Mouse (Mus musculus) heart, embryonic 15.5 days (tissue): ENCODE data around the gene Med12l. TPM values are rescaled to one million over a fixed set of nuclear protein-coding genes. Genes with fewer than 3 reads are reported as not detected.
A peak's percentile ranks its signal among the peaks of the same experiment; 100 is the strongest.
"Not testable (repeated sequence)": the region's sequence is repeated elsewhere in the genome, so short reads cannot be mapped to it uniquely, and the experiment has no call there.

Source experiments
- ATAC-seq: fragments of 200-750 bp; cut with Nextera tagmentation; replicated peaks from 2 replicates; pipeline ENCODE4 v1.8.0; 2017; ENCODE audit warnings: low read depth, moderate TSS enrichment; ENCODE audit not compliant: insufficient number of reproducible peaks, insufficient read depth, low FRiP score
- H3K27ac ChIP-seq: fragments of 300-500 bp; sonication (generic); 2 replicates; pipeline ENCODE4 v1.5.1; 2015; ENCODE audit warnings: mild to moderate bottlenecking, inconsistent platforms
- H3K27me3 ChIP-seq: fragments of 300-500 bp; sonication (generic); 2 replicates; pipeline ENCODE4 v1.6.1; 2015; ENCODE audit warnings: inconsistent platforms
- H3K36me3 ChIP-seq: fragments of 300-500 bp; sonication (generic); 2 replicates; pipeline ENCODE4 v1.6.1; 2015; ENCODE audit warnings: mild to moderate bottlenecking, inconsistent platforms
- H3K4me1 ChIP-seq: fragments of 300-500 bp; sonication (generic); replicated peaks from 2 replicates; pipeline ENCODE4 v1.6.1; 2015; ENCODE audit warnings: inconsistent platforms
- H3K4me2 ChIP-seq: fragments of 300-500 bp; sonication (generic); 2 replicates; pipeline ENCODE4 v1.6.1; 2015; ENCODE audit warnings: inconsistent platforms, mild to moderate bottlenecking, moderate library complexity
- H3K4me3 ChIP-seq: fragments of 300-500 bp; sonication (generic); 2 replicates; pipeline ENCODE4 v1.5.1; 2015; ENCODE audit warnings: mild to moderate bottlenecking, inconsistent platforms
- H3K9ac ChIP-seq: fragments of 300-500 bp; sonication (generic); 2 replicates; pipeline ENCODE4 v1.6.1; 2015; ENCODE audit warnings: mild to moderate bottlenecking, inconsistent platforms
- H3K9me3 ChIP-seq: fragments of 300-500 bp; sonication (generic); replicated peaks from 2 replicates; pipeline ENCODE4 v1.6.1; 2016; ENCODE audit warnings: inconsistent platforms
- WGBS: fragments of 180-500 bp; shearing (Covaris S2); methylation state at CpG from one replicate; pipeline ENCODE4 v1.1.7; 2015; ENCODE audit warnings: mixed read lengths; 5-methylcytosine and 5-hydroxymethylcytosine counted together
- polyA plus RNA-seq: library from polyadenylated mRNA; unstranded; fragments of >200 nt; fragmentation: Nextera tagmentation; extraction: Ambion mirVana; gene quantifications from 2 replicates; pipeline ENCODE4 v1.2.1, GENCODE M21; 2015

Gene Med12l
- polyA plus RNA-seq, 1 experiment from 2014 or later = 2.8 TPM

GRCm38 (mm10) chr3:59128681-59129080 is 123.1 kb downstream of the Med12l start:
- Histone ChIP-seq H3K4me1 (peaks cover 25% of the 10 kb centered on the region), H3K4me3 (no peak overlapping the region), H3K36me3 (no peaks in the 10 kb centered on the region), H3K27ac (no peak overlapping the region), H3K27me3 (no peaks in the 10 kb centered on the region), H3K9me3 (no peaks in the 10 kb centered on the region), H3K9ac (no peak overlapping the region), H3K4me2 (no peak overlapping the region)
- WGBS = 83% methylated on average over 20 of the region's 20 CpGs
- no peak for ATAC-seq

- Histone ChIP-seq H3K9me3 (no peaks in the 10 kb centered on the region), H3K27ac (no peak overlapping the region), H3K4me3 (no peak overlapping the region), H3K27me3 (no peaks in the 10 kb centered on the region), H3K9ac (no peak overlapping the region), H3K4me1 (peaks cover 25% of the 10 kb centered on the region), H3K36me3 (no peaks in the 10 kb centered on the region), H3K4me2 (no peak overlapping the region)
- ATAC-seq = no peak
- WGBS = 76% methylated on average over 3 of the region's 3 CpGs
Measured at GRCm38 (mm10) chr3:59129547-59129946, 123.9 kb downstream of the Med12l start.

DNA sequence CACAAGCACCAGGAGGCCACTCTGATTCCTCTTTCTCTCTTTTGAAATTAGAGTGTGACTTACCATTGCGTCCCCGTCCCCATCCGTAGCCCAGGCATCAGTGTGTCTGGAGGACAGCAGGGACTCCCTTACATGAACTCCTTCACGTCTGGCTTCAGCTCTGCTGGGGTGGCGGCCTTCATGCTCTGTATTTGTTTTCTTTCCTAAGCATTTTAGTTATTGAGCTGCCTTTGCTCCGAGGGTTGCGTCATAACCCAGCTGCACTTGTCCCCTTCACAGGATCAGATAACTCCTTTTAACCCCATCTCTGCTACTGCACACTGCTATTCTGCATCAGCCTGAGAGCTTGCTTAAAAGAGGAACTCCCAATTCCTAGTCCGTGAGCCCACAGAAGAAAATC is 124.8 kb downstream of the Med12l start:
- H3K4me2 ChIP-seq = peak overlapping the region; percentile 15; the same call in 1 of the 2 replicates
- peaks cover 20% of the 10 kb centered on the region for H3K4me1 ChIP-seq
- H3K27ac ChIP-seq = peak overlapping the region; percentile 17; the same call in 1 of the 2 replicates
- H3K4me3 ChIP-seq = no peak overlapping the region
- ATAC-seq = no peak
- no peaks in the 10 kb centered on the region for H3K36me3 ChIP-seq
- no peaks in the 10 kb centered on the region for H3K27me3 ChIP-seq
- 47% methylated on average over 8 of the region's 8 CpGs for WGBS
- no peak overlapping the region for H3K9ac ChIP-seq
- H3K9me3 ChIP-seq = no peaks in the 10 kb centered on the region

DNA sequence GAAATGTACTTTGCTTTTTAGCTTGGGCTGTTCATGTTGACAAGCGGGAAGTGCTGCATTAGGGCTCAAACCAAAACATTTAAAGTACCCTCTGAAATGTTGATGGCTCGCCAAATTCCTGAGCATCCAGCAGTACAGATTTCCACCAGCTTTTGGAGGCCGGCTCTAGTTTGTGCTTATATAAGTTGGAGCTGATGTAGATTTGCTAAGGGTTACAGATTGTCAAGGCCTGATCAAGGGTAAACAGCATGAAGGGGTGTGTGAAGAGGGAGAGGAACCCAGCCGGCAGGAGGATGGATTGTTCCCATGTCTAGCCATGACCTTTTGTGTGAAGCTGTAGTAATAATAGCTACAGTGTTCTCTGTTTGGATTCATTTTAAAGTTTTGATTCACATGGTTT is 125.5 kb downstream of the Med12l start:
- Histone ChIP-seq H3K9ac (no peak overlapping the region), H3K27ac (peak overlapping the region; percentile 17; the same call in 1 of the 2 replicates), H3K9me3 (no peaks in the 10 kb centered on the region), H3K36me3 (no peaks in the 10 kb centered on the region), H3K4me2 (no peak overlapping the region), H3K4me3 (no peak overlapping the region), H3K4me1 (peaks cover 13% of the 10 kb centered on the region), H3K27me3 (no peaks in the 10 kb centered on the region)
- ATAC-seq = no peak
- 29% methylated on average over 4 of the region's 4 CpGs for WGBS

GRCm38 (mm10) chr3:59131966-59132365 is 126.3 kb downstream of the Med12l start:
- Histone ChIP-seq H3K9ac (no peak overlapping the region), H3K9me3 (no peaks in the 10 kb centered on the region), H3K4me3 (no peak overlapping the region), H3K4me2 (no peak overlapping the region), H3K27me3 (no peaks in the 10 kb centered on the region), H3K4me1 (peaks cover 12% of the 10 kb centered on the region), H3K27ac (no peak overlapping the region), H3K36me3 (no peaks in the 10 kb centered on the region)
- 67% methylated on average over 4 of the region's 4 CpGs for WGBS
- ATAC-seq = no peak

- Histone ChIP-seq H3K4me1 (peaks cover 12% of the 10 kb centered on the region), H3K36me3 (no peaks in the 10 kb centered on the region), H3K27me3 (no peaks in the 10 kb centered on the region), H3K4me3 (no peak overlapping the region), H3K9me3 (no peaks in the 10 kb centered on the region), H3K4me2 (no peak overlapping the region), H3K27ac (no peak overlapping the region), H3K9ac (no peak overlapping the region)
- ATAC-seq = no peak
- WGBS = 45% methylated on average over 5 of the region's 5 CpGs
Measured at GRCm38 (mm10) chr3:59133189-59133588, 127.6 kb downstream of the Med12l start.

GRCm38 (mm10) chr3:59135911-59136653 is 130.5 kb downstream of the Med12l start:
- Histone ChIP-seq H3K4me2 (no peak overlapping the region), H3K27ac (no peak overlapping the region), H3K36me3 (no peaks in the 10 kb centered on the region), H3K4me3 (no peak overlapping the region), H3K4me1 (peaks cover 5% of the 10 kb centered on the region; the same call in 1 of the 2 replicates), H3K9ac (no peak overlapping the region), H3K27me3 (no peaks in the 10 kb centered on the region), H3K9me3 (no peaks in the 10 kb centered on the region)
- ATAC-seq = no peak
- WGBS = 65% methylated on average over 5 of the region's 5 CpGs

DNA sequence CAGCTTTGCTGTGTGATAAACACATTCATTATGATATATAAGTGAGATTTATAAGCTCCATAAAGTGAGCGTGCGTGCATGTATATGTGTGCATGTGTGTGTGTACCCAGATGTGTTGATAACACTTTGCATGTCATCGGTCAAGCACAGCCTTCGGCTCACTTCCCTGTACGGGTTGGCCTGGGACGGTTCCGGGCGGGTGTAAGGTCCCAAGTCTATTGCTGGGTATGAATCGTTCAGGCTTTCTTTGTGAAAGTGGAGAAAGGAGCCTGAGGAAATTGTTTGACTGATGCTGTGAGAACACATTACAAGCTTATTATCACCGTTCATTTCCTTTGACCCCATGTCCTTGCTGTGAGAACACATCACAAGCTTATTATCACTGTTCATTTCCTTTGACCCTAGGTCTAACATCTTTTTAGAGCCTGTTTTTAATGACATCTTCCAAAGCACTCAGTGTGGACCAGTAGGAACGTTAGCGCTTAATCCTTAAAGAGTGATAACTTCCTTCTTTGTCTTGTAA is 133.4 kb downstream of the Med12l start:
- no peak for ATAC-seq
- 65% methylated on average over 12 of the region's 12 CpGs for WGBS
- H3K27me3 ChIP-seq = no peaks in the 10 kb centered on the region
- no peaks in the 10 kb centered on the region for H3K9me3 ChIP-seq
- no peak overlapping the region for H3K27ac ChIP-seq
- peaks cover 10% of the 10 kb centered on the region for H3K4me1 ChIP-seq
- no peak overlapping the region for H3K9ac ChIP-seq
- no peaks in the 10 kb centered on the region for H3K36me3 ChIP-seq
- no peak overlapping the region for H3K4me2 ChIP-seq
- no peak overlapping the region for H3K4me3 ChIP-seq

DNA sequence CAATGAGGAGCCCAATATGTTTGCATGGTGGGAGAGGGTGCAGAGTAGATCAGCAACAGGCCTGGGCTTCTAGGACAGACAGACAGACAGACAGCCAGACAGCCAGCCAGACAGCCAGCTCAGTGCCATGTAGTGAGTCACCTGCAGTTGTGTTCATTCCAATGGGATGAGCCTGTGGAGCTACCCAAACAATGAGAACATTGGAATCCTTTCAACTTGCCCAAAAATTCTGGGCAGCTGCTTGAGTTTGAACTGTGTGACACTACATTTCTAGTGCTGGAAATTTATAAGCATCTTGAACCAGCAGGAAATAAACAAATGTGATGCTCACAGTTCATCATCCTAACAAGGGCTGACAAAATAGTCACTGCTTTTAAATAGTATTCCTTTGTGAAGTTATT is 134.0 kb downstream of the Med12l start:
- H3K4me1 ChIP-seq = peaks cover 10% of the 10 kb centered on the region
- no peak overlapping the region for H3K4me2 ChIP-seq
- no peaks in the 10 kb centered on the region for H3K36me3 ChIP-seq
- ATAC-seq = no peak
- no peak overlapping the region for H3K4me3 ChIP-seq
- no peaks in the 10 kb centered on the region for H3K27me3 ChIP-seq
- no peak overlapping the region for H3K9ac ChIP-seq
- no peaks in the 10 kb centered on the region for H3K9me3 ChIP-seq
- no peak overlapping the region for H3K27ac ChIP-seq

DNA sequence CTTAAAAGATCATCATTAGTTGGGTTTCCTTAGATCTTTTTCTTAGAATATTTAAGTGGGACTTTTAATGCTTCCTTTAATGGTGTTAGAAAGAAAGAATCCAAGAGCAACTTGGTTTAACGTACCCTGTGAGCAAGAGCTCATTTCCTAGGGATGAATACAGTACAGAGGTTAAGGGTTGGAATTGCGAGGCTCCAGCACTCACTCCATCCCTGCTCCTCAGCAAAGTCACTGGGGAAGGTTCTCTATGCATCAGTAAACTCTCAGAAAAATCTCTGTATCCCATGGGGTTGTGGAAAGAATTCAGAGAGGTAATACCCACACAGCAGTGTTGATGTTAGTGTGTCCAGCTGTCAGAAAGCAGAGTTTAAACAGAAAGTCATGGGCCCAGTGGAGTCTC is 134.5 kb downstream of the Med12l start:
- H3K27ac ChIP-seq = no peak overlapping the region
- no peak for ATAC-seq
- 82% methylated on average over 2 of the region's 2 CpGs for WGBS

DNA sequence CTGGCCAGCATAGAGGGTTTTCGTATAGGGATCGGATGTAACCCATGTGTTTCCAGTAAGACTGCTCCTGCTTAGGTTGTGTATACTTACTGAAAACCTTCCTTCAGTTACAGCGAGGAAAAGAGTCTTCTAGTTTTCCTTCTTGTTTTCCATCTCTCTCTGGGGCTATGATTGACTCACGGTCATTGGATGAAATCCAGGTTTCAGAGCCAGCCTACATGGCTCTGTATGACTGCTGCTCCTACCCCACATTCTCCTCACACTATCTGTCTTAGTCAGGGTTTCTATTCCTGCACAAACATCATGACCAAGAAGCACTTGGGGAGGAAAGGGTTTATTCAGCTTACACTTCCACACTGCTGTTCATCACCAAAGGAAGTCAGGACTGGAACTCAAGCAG is 135.3 kb downstream of the Med12l start:
- H3K9ac ChIP-seq, H3K27ac ChIP-seq, H3K9me3 ChIP-seq, H3K36me3 ChIP-seq, H3K27me3 ChIP-seq, H3K4me3 ChIP-seq, ATAC-seq, H3K4me2 ChIP-seq: not testable (repeated sequence)
- 67% methylated on average over 4 of the region's 4 CpGs for WGBS
- peaks cover 10% of the 10 kb centered on the region for H3K4me1 ChIP-seq

More for the DNA sequence above, 134.5 kb downstream of the Med12l start:
- H3K4me2 ChIP-seq = no peak overlapping the region
- H3K4me1 ChIP-seq = peaks cover 10% of the 10 kb centered on the region
- no peaks in the 10 kb centered on the region for H3K36me3 ChIP-seq
- no peak overlapping the region for H3K4me3 ChIP-seq
- no peaks in the 10 kb centered on the region for H3K27me3 ChIP-seq
- no peak overlapping the region for H3K9ac ChIP-seq
- no peaks in the 10 kb centered on the region for H3K9me3 ChIP-seq
